Mouse (Mus musculus): ENCODE data around the gene Fgf7. TPM values are rescaled to one million over a fixed set of nuclear protein-coding genes. Genes with fewer than 3 reads are reported as not detected.
A peak's percentile ranks its signal among the peaks of the same experiment; 100 is the strongest.

Gene Fgf7
- polyA plus RNA-seq, 1 experiment from 2014 or later = 5.5 TPM

DNA sequence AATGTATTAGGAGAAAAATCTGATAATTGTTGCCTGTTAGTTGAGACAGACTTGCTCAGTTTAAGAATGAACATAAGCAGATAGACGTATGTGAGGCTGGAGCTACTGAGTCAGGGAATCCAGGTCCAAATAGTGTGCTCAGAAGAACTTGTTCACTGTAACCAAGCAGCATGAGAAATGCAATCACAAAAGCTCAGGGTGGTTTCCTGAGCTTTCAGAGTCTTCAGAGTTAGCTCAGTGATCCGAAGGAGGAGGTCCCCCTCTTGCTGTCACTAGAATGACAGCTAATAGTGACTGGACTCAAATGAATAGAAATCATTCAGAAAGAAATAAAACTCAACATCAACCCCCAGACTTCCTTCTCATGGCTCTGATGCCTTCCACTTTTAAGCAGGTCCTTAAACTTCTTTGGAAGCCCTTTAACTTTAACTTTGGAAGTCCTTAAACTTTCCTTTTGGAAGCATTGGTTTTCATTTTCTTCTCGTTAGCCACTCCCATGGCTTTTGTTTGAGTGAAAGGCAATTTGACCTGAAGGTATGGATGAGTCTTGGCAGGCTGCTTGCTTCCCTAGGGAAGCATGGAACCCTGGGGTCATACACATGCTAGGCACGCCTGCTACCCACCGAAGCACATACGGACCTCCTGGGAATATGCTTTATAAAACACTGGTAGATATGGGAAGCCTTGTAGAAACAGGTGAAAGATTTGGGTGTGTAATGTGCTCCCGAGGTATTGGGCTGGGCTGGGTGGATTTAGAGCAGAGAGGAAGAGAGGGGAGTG, 4.0 kb downstream of the Fgf7 start:
- Histone ChIP-seq H3K9ac (ENCODE audit: low read length) (no peak overlapping the region), H3K4me2 (replicated peaks; ENCODE audit: low read depth) (peak overlapping the region; percentile 12; the same call in 1 of the 2 replicates), H3K27me3 (ENCODE audit: control insufficient read depth, insufficient read depth, low read length) (no peaks in the 10 kb centered on the region), H3K27ac (replicated peaks) (no peak overlapping the region), H3K36me3 (ENCODE audit: control insufficient read depth, insufficient read depth, low read length) (no peaks in the 10 kb centered on the region), H3K4me3 (ENCODE audit: low read depth, low read length) (no peak overlapping the region; the same call in 1 of the 2 replicates), H3K4me1 (replicated peaks; ENCODE audit: control insufficient read depth, insufficient read depth) (no peaks in the 10 kb centered on the region), H3K9me3 (ENCODE audit: control insufficient read depth, low read length) (no peaks in the 10 kb centered on the region)
- DNase-seq (ENCODE audit: low spot score) (no peak), ATAC-seq (ENCODE audit: low FRiP score, low TSS enrichment) (no peak)
- 67% methylated on average over 7 of the region's 7 CpGs for WGBS
- TF ChIP-seq CTCF (IDR thresholded peaks at IDR 0.05; ENCODE audit: low read depth) (no peak), EP300 (optimal IDR thresholded peaks at IDR 0.05) (no peak)

DNA sequence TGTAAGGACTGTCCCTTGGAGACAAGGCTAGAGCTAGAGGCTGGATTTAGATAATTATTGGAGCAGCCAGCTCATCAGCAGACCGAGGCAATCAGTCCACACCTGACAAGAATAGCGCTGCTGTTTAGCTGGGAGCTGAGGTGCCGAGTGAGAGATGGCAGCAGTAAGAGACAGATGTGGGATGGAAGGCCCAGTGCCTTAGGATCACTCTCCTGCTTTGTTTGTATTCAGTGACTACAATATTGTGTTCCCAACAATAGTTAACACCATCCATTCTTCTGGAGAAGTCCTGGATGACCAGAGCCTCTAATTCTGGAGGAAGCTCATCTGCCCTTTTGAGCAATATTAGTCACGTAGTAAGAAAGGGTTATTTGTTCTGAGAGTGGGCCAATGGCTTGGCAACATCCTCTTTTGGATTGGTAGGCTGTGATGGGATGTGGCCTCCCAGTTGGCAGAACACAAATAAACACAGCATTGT, 5.0 kb downstream of the Fgf7 start:
- 0 out of 2 replicates have a peak overlapping the region, but pooled peaks have one; percentile 9 for H3K4me2 ChIP-seq (replicated peaks; ENCODE audit: low read depth)
- no peaks in the 10 kb centered on the region for H3K36me3 ChIP-seq (ENCODE audit: control insufficient read depth, insufficient read depth, low read length)
- TF ChIP-seq CTCF (IDR thresholded peaks at IDR 0.05; ENCODE audit: low read depth) (no peak), EP300 (optimal IDR thresholded peaks at IDR 0.05) (no peak)
- ATAC-seq (ENCODE audit: low FRiP score, low TSS enrichment) (no peak), DNase-seq (ENCODE audit: low spot score) (no peak)
- no peaks in the 10 kb centered on the region for H3K4me1 ChIP-seq (replicated peaks; ENCODE audit: control insufficient read depth, insufficient read depth)
- H3K27ac ChIP-seq (replicated peaks) = no peak overlapping the region
- H3K9ac ChIP-seq (ENCODE audit: low read length) = no peak overlapping the region
- no peak overlapping the region for H3K4me3 ChIP-seq (ENCODE audit: low read depth, low read length)
- H3K27me3 ChIP-seq (ENCODE audit: control insufficient read depth, insufficient read depth, low read length) = no peaks in the 10 kb centered on the region
- WGBS = 67% methylated on average over 4 of the region's 4 CpGs
- H3K9me3 ChIP-seq (ENCODE audit: control insufficient read depth, low read length) = no peaks in the 10 kb centered on the region

DNA sequence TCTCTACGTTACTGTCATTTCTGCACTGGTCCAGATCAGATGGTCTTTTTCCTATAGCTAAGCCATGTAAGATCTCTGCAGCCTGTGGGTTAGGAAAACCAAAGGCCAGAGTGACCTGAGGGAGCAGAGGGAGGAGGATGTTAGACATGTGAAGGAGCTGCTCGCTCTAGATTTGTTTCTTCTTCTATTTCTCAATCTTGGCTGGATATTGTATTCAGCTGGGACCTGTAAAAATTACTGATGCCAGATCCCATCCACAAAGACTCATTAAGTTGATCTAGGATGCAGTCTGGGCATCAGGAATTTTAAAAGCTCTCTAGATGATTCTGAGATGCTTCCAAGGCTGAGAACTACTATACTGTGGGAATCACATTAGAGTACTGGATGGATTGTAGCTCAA, 6.2 kb downstream of the Fgf7 start:
- ATAC-seq (ENCODE audit: low FRiP score, low TSS enrichment) = no peak
- no peak for TF ChIP-seq CTCF (IDR thresholded peaks at IDR 0.05; ENCODE audit: low read depth)
- no peak for TF ChIP-seq EP300 (optimal IDR thresholded peaks at IDR 0.05)
- no peaks in the 10 kb centered on the region for H3K4me1 ChIP-seq (replicated peaks; ENCODE audit: control insufficient read depth, insufficient read depth)

DNA sequence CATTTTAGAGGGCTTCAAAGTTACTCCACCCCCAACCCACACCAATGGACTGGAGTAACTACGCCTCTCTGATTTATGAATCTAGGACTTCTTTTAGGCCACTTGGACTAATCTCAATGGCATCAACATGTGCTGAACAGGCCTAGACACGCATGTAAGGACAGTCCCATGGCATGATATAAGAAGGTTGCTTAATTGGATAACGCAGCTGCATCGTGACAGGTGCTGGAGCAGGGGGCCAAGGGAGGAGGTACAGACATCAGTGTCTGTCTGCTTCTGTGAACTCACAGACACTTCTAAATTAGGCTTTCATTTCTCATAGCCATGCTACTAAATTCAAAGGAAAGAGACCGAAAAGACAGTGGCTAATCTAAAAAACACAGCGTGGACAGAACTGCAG, 6.8 kb downstream of the Fgf7 start:
- WGBS = 85% methylated on average over 6 of the region's 6 CpGs

More for the DNA sequence above, 6.2 kb downstream of the Fgf7 start:
- 72% methylated on average over 2 of the region's 2 CpGs for WGBS
- no peak for DNase-seq (ENCODE audit: low spot score)
- H3K4me3 ChIP-seq (ENCODE audit: low read depth, low read length) = no peak overlapping the region
- no peak overlapping the region for H3K4me2 ChIP-seq (replicated peaks; ENCODE audit: low read depth)
- no peak overlapping the region for H3K9ac ChIP-seq (ENCODE audit: low read length)
- H3K9me3 ChIP-seq (ENCODE audit: control insufficient read depth, low read length) = no peaks in the 10 kb centered on the region
- H3K27ac ChIP-seq (replicated peaks) = no peak overlapping the region
- H3K27me3 ChIP-seq (ENCODE audit: control insufficient read depth, insufficient read depth, low read length) = no peaks in the 10 kb centered on the region
- no peaks in the 10 kb centered on the region for H3K36me3 ChIP-seq (ENCODE audit: control insufficient read depth, insufficient read depth, low read length)

DNA sequence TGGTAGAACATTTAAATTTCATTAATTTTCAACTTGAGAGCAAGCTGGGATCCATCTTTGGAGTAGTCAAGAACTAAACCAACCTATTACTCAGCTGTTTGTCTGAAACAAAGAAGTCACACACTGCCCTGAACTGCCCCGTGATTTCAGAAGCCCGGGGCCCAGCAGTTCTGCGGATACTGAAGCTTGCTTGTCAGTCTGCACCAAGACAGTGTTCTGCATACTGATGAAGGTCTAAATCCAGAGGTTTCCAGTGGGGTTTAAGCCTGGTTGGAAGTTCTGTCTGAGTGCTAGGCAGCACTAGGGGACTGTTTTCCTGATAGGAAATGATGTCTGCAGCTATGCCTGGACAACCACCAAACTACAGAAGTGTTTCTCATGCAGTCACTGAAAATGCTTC, 8.2 kb downstream of the Fgf7 start:
- TF ChIP-seq CTCF (IDR thresholded peaks at IDR 0.05; ENCODE audit: low read depth) (no peak), EP300 (optimal IDR thresholded peaks at IDR 0.05) (no peak)
- Histone ChIP-seq H3K27me3 (ENCODE audit: control insufficient read depth, insufficient read depth, low read length) (no peaks in the 10 kb centered on the region), H3K9ac (ENCODE audit: low read length) (no peak overlapping the region), H3K27ac (replicated peaks) (no peak overlapping the region), H3K36me3 (ENCODE audit: control insufficient read depth, insufficient read depth, low read length) (no peaks in the 10 kb centered on the region), H3K4me1 (replicated peaks; ENCODE audit: control insufficient read depth, insufficient read depth) (no peaks in the 10 kb centered on the region), H3K4me3 (ENCODE audit: low read depth, low read length) (no peak overlapping the region), H3K9me3 (ENCODE audit: control insufficient read depth, low read length) (no peaks in the 10 kb centered on the region), H3K4me2 (replicated peaks; ENCODE audit: low read depth) (no peak overlapping the region)
- 65% methylated on average over 3 of the region's 3 CpGs for WGBS
- no peak for DNase-seq (ENCODE audit: low spot score)
- ATAC-seq (ENCODE audit: low FRiP score, low TSS enrichment) = no peak

More for the DNA sequence above, 6.8 kb downstream of the Fgf7 start:
- Histone ChIP-seq H3K36me3 (ENCODE audit: control insufficient read depth, insufficient read depth, low read length) (no peaks in the 10 kb centered on the region), H3K9ac (ENCODE audit: low read length) (no peak overlapping the region), H3K27me3 (ENCODE audit: control insufficient read depth, insufficient read depth, low read length) (no peaks in the 10 kb centered on the region), H3K27ac (replicated peaks) (no peak overlapping the region), H3K4me2 (replicated peaks; ENCODE audit: low read depth) (no peak overlapping the region), H3K4me3 (ENCODE audit: low read depth, low read length) (no peak overlapping the region), H3K4me1 (replicated peaks; ENCODE audit: control insufficient read depth, insufficient read depth) (no peaks in the 10 kb centered on the region), H3K9me3 (ENCODE audit: control insufficient read depth, low read length) (no peaks in the 10 kb centered on the region)
- DNase-seq (ENCODE audit: low spot score) (no peak), ATAC-seq (ENCODE audit: low FRiP score, low TSS enrichment) (no peak)
- TF ChIP-seq CTCF (IDR thresholded peaks at IDR 0.05; ENCODE audit: low read depth) (no peak), EP300 (optimal IDR thresholded peaks at IDR 0.05) (no peak)

DNA sequence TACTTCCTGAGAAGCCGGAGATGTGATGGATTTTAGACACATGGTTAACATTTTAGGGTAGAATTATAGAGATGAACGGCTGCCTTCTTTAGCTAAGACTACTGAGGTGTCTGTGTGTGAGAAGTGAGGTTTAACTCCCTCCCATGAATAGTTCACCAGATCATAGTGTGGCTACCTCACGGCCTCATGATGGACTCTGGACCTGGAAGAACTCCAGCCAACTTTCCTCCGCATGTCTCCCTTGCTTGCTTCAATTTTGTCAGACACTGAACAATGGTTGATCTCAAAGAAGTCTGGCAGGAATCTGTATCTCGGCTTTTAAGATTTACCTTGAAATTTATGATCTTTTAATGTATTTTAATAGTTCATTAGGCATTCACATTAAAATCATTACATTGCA, 11.2 kb downstream of the Fgf7 start:
- H3K27ac ChIP-seq (replicated peaks) = no peak overlapping the region
- H3K36me3 ChIP-seq (ENCODE audit: control insufficient read depth, insufficient read depth, low read length) = no peaks in the 10 kb centered on the region
- H3K27me3 ChIP-seq (ENCODE audit: control insufficient read depth, insufficient read depth, low read length) = no peaks in the 10 kb centered on the region
- TF ChIP-seq CTCF (IDR thresholded peaks at IDR 0.05; ENCODE audit: low read depth) (no peak), EP300 (optimal IDR thresholded peaks at IDR 0.05) (no peak)
- no peak overlapping the region for H3K9ac ChIP-seq (ENCODE audit: low read length)
- ATAC-seq (ENCODE audit: low FRiP score, low TSS enrichment) (no peak), DNase-seq (ENCODE audit: low spot score) (no peak)
- no peak overlapping the region for H3K4me3 ChIP-seq (ENCODE audit: low read depth, low read length)
- H3K4me1 ChIP-seq (replicated peaks; ENCODE audit: control insufficient read depth, insufficient read depth) = no peaks in the 10 kb centered on the region
- no peaks in the 10 kb centered on the region for H3K9me3 ChIP-seq (ENCODE audit: control insufficient read depth, low read length)
- no peak overlapping the region for H3K4me2 ChIP-seq (replicated peaks; ENCODE audit: low read depth)
- WGBS = 82% methylated on average over 5 of the region's 5 CpGs

Data from stomach, postnatal 0 days (tissue).